Mouse (Mus musculus) stomach, postnatal 0 days (tissue): ENCODE results near the gene Pik3r3. TPM values are rescaled to one million over a fixed set of nuclear protein-coding genes. Genes with fewer than 3 reads are reported as not detected.

Experiments
- ATAC-seq: fragments of 200-750 bp; cut with Nextera tagmentation; 2 replicates; pipeline ENCODE4 v1.8.0; 2017; ENCODE audit not compliant: low FRiP score, low TSS enrichment
- DNase-seq: peaks from one replicate; pipeline ENCODE4 v3.0.0-alpha.2; 2016; ENCODE audit warnings: low spot score
- H3K27ac ChIP-seq: fragments of 300-500 bp; sonication (generic); replicated peaks from 2 replicates; pipeline ENCODE4 v1.5.1; 2014; ENCODE audit warnings: mild to moderate bottlenecking, control low read depth
- H3K27me3 ChIP-seq: fragments of 300-500 bp; sonication (generic); 2 replicates; pipeline ENCODE4 v1.6.1; 2014; ENCODE audit warnings: low read length; ENCODE audit not compliant: control insufficient read depth, insufficient read depth
- H3K36me3 ChIP-seq: fragments of 300-500 bp; sonication (generic); 2 replicates; pipeline ENCODE4 v1.6.1; 2014; ENCODE audit warnings: low read length, mixed read lengths; ENCODE audit not compliant: control insufficient read depth, insufficient read depth
- H3K4me1 ChIP-seq: fragments of 300-500 bp; sonication (generic); replicated peaks from 2 replicates; pipeline ENCODE4 v1.6.1; 2014; ENCODE audit warnings: antibody characterized with exemption; ENCODE audit not compliant: control insufficient read depth, insufficient read depth
- H3K4me2 ChIP-seq: fragments of 300-500 bp; sonication (generic); replicated peaks from 2 replicates; pipeline ENCODE4 v1.6.1; 2014; ENCODE audit warnings: low read depth, mild to moderate bottlenecking, control low read depth, moderate library complexity
- H3K4me3 ChIP-seq: fragments of 300-500 bp; sonication (generic); 2 replicates; pipeline ENCODE4 v1.5.1; 2014; ENCODE audit warnings: low read depth, low read length, control low read depth
- H3K9ac ChIP-seq: fragments of 300-500 bp; sonication (generic); 2 replicates; pipeline ENCODE4 v1.6.1; 2014; ENCODE audit warnings: mild to moderate bottlenecking, low read length, control low read depth, mixed read lengths
- H3K9me3 ChIP-seq: fragments of 300-500 bp; sonication (generic); 2 replicates; pipeline ENCODE4 v1.6.1; 2016; ENCODE audit warnings: low read length; ENCODE audit not compliant: control insufficient read depth
- CTCF ChIP-seq: IDR thresholded peaks from 2 replicates; pipeline ENCODE4 v1.5.1; 2016; ENCODE audit warnings: antibody characterized with exemption, low read depth, mild to moderate bottlenecking, moderate library complexity
- EP300 ChIP-seq: optimal IDR thresholded peaks from 2 replicates; pipeline ENCODE3; 2016; ENCODE audit warnings: antibody characterized with exemption
- WGBS: fragments of 180-500 bp; shearing (Covaris S2); extraction: QIAGEN DNeasy Blood & Tissue Kit; methylation state at CpG from one replicate; pipeline ENCODE4 v1.1.7; 2014; 5-methylcytosine and 5-hydroxymethylcytosine counted together
- polyA plus RNA-seq: library from polyadenylated mRNA; unstranded; fragments of >200 nt; fragmentation: Nextera tagmentation; extraction: Ambion mirVana; gene quantifications from 2 replicates; pipeline ENCODE4 v1.2.1, GENCODE M21; 2015

The Pik3r3 gene
- polyA plus RNA-seq, 1 experiment from 2014 or later = 6.8 TPM

GRCm38 (mm10) chr4:116317575-116317974 is 96.2 kb downstream of the Pik3r3 start:
- peaks cover 23% of the 10 kb centered on the region for H3K36me3 ChIP-seq
- H3K27ac ChIP-seq = no peak overlapping the region
- no peak overlapping the region for H3K4me2 ChIP-seq
- ATAC-seq (no peak), DNase-seq (no peak)
- no peak overlapping the region for H3K9ac ChIP-seq
- no peaks in the 10 kb centered on the region for H3K4me1 ChIP-seq
- no peak for TF ChIP-seq CTCF
- no peak for TF ChIP-seq EP300
- H3K27me3 ChIP-seq = no peaks in the 10 kb centered on the region
- WGBS = 92% methylated on average over 4 of the region's 4 CpGs
- H3K4me3 ChIP-seq = no peak overlapping the region
- no peaks in the 10 kb centered on the region for H3K9me3 ChIP-seq

GRCm38 (mm10) chr4:116322127-116322526 is 100.7 kb downstream of the Pik3r3 start:
- H3K9me3 ChIP-seq = no peaks in the 10 kb centered on the region
- no peaks in the 10 kb centered on the region for H3K27me3 ChIP-seq
- no peaks in the 10 kb centered on the region for H3K4me1 ChIP-seq
- TF ChIP-seq EP300 = no peak
- TF ChIP-seq CTCF = no peak
- no peak overlapping the region for H3K4me2 ChIP-seq
- no peak overlapping the region for H3K9ac ChIP-seq
- ATAC-seq (no peak), DNase-seq (no peak)
- no peak overlapping the region for H3K4me3 ChIP-seq
- peaks cover 11% of the 10 kb centered on the region for H3K36me3 ChIP-seq
- H3K27ac ChIP-seq = no peak overlapping the region
- 88% methylated on average over 6 of the region's 6 CpGs for WGBS

GRCm38 (mm10) chr4:116329256-116329655 is 107.8 kb downstream of the Pik3r3 start:
- Histone ChIP-seq H3K4me1 (no peaks in the 10 kb centered on the region), H3K4me3 (no peak overlapping the region), H3K27me3 (no peaks in the 10 kb centered on the region), H3K9ac (no peak overlapping the region), H3K4me2 (no peak overlapping the region), H3K27ac (no peak overlapping the region), H3K36me3 (peaks cover 2% of the 10 kb centered on the region; the same call in 1 of the 2 replicates), H3K9me3 (no peaks in the 10 kb centered on the region)
- DNase-seq (no peak), ATAC-seq (no peak)
- TF ChIP-seq EP300 (no peak), CTCF (no peak)
- WGBS = 96% methylated on average over 3 of the region's 3 CpGs

DNA sequence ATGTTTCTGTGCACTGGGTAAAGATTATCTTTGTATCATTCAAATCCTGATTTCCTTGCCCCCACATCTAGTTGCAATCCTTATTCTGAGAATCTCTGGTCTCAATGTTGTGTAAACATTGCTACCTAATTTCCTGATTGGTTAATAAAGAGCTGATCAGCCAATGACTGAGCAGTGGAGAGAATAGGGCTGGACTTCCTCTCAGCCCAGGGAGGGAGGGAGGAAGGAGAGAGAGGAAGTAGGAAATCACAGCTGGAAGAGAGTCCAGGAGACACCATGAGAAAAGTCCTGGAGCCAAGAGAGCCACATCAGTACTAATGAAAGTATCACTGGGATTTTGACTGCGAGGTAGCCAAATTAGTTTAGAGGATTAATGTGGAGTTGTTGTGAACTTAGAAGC is 114.9 kb downstream of the Pik3r3 start:
- no peak overlapping the region for H3K4me2 ChIP-seq
- H3K36me3 ChIP-seq = no peaks in the 10 kb centered on the region
- DNase-seq (no peak), ATAC-seq (no peak)
- 76% methylated on average over 1 of the region's 1 CpGs for WGBS
- no peak overlapping the region for H3K4me3 ChIP-seq
- no peak overlapping the region for H3K9ac ChIP-seq
- H3K27ac ChIP-seq = no peak overlapping the region
- TF ChIP-seq CTCF = no peak
- TF ChIP-seq EP300 = no peak
- no peaks in the 10 kb centered on the region for H3K4me1 ChIP-seq
- no peaks in the 10 kb centered on the region for H3K9me3 ChIP-seq
- H3K27me3 ChIP-seq = no peaks in the 10 kb centered on the region

GRCm38 (mm10) chr4:116342119-116342518 is 120.7 kb downstream of the Pik3r3 start:
- Histone ChIP-seq H3K9ac (no peak overlapping the region), H3K4me3 (no peak overlapping the region), H3K4me1 (no peaks in the 10 kb centered on the region), H3K27me3 (no peaks in the 10 kb centered on the region), H3K4me2 (no peak overlapping the region), H3K9me3 (no peaks in the 10 kb centered on the region), H3K36me3 (no peaks in the 10 kb centered on the region), H3K27ac (no peak overlapping the region)
- DNase-seq (peak; percentile 62), ATAC-seq (no peak)
- TF ChIP-seq CTCF (peak; percentile 89), EP300 (no peak)

DNA sequence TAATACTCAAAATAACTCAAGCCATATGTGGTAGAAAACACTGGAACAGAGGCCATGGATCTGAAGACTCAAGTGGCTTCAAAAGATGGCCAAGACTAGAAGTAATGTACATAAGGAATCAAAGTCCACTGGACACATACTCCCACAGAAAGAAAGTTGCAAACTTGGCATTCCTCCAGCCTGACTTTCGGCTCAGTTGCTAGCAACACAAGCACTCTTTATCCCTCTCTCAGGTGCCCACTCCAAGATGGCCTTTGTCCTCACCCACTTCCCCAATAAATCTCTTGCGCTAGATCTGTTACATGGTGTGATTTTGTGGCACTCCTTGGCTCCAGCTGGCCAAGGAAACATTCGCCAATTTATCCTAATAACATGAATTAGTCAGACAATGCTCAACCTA is 131.1 kb downstream of the Pik3r3 start:
- Histone ChIP-seq H3K4me1 (no peaks in the 10 kb centered on the region), H3K9ac (no peak overlapping the region), H3K4me2 (no peak overlapping the region), H3K27me3 (no peaks in the 10 kb centered on the region), H3K4me3 (no peak overlapping the region), H3K36me3 (no peaks in the 10 kb centered on the region), H3K27ac (no peak overlapping the region), H3K9me3 (no peaks in the 10 kb centered on the region)
- TF ChIP-seq CTCF (no peak), EP300 (no peak)
- 75% methylated on average over 3 of the region's 3 CpGs for WGBS
- DNase-seq = peak; percentile 34
- ATAC-seq = no peak

Other genes starting within 250 kb of the Pik3r3 start
- gene Faah, start 203.7 kb upstream of the Pik3r3 start, polyA plus RNA-seq = 7.7 and 8.3 TPM in 2 replicates
- 11.4 and 11.9 TPM in 2 replicates for gene Nsun4, start 167.7 kb upstream of the Pik3r3 start, polyA plus RNA-seq
- gene Uqcrh, start 146.5 kb upstream of the Pik3r3 start, polyA plus RNA-seq = 571 and 591 TPM in 2 replicates
- gene Lrrc41, start 146.3 kb upstream of the Pik3r3 start, polyA plus RNA-seq = 37.4 and 41.1 TPM in 2 replicates
- gene Rad54l, start 97.9 kb upstream of the Pik3r3 start, polyA plus RNA-seq = 5.1 and 5.3 TPM in 2 replicates
- gene Pomgnt1, start 97.8 kb upstream of the Pik3r3 start, polyA plus RNA-seq = 26.6 and 29.6 TPM in 2 replicates
- 1.2 and 1.6 TPM in 2 replicates for gene Lurap1, start 70.3 kb upstream of the Pik3r3 start, polyA plus RNA-seq
- gene Tspan1, start 54.0 kb upstream of the Pik3r3 start, polyA plus RNA-seq = 319 and 330 TPM in 2 replicates
- not detected in 2 replicates for gene 1700042G07Rik, start 48.2 kb upstream of the Pik3r3 start, polyA plus RNA-seq
- gene Gm49337, start 48.2 kb upstream of the Pik3r3 start, polyA plus RNA-seq = not detected in 2 replicates
- 5.0 and 5.1 TPM in 2 replicates for gene Mast2, start 242.6 kb downstream of the Pik3r3 start, polyA plus RNA-seq